Mouse (Mus musculus): ENCODE results near the gene Tbc1d2b. TPM values are rescaled to one million over a fixed set of nuclear protein-coding genes. Genes with fewer than 3 reads are reported as not detected.

The Tbc1d2b gene
- polyA plus RNA-seq, 1 experiment = 45.5 TPM

DNA sequence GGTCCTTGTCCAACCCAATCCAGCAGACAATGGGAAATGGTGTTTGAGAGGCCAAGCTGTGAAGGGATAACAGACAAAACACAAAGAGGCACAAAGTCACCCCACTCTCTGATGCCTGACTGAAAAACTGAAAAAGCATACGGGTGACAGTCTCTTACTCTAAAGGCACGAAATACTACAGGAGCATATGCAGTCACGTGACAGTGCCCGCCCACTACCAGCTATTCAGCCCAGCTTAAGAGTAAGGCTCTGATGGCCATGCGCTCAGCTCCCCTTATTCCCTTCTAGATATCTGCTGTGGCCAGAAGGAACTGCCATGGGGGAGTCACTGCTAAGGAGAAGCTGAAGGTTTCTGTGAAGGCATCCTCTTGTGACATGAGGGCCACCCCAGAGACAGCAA lies 24.8 kb downstream of the Tbc1d2b start:
- Histone ChIP-seq H3K4me3 (ENCODE audit: insufficient read depth, low read length) (no peak overlapping the region), H3K27ac (ENCODE audit: insufficient read depth, low read length) (no peak overlapping the region), H3K4me1 (ENCODE audit: control insufficient read depth, insufficient read depth, low read length) (no peaks in the 10 kb centered on the region)
- TF ChIP-seq CTCF (IDR thresholded peaks at IDR 0.05; ENCODE audit: borderline replicate concordance, insufficient read depth, low read length) (no peak), POLR2A (IDR thresholded peaks at IDR 0.05; ENCODE audit: low read depth, low read length) (no peak)

DNA sequence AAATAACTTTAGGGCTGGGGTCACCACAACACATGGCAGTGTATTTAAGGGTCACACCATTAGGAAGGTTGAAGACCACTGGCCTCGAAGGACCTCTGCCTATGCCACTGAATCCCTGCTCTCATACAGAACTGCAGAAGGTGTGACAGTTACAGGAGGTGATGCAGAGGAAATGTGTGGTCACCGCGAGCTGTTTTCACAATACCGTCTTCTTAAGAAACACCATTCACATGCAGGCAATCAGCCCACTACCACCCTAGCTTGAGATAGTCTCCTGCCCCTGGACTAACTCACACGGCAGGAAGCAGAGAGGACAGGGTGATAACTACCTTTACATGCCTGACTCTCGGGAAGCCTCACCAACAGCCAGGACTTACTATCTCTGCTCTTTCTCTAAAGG lies 25.4 kb downstream of the Tbc1d2b start:
- H3K4me1 ChIP-seq (ENCODE audit: control insufficient read depth, insufficient read depth, low read length) = no peaks in the 10 kb centered on the region
- H3K27ac ChIP-seq (ENCODE audit: insufficient read depth, low read length) = no peak overlapping the region
- TF ChIP-seq CTCF (IDR thresholded peaks at IDR 0.05; ENCODE audit: borderline replicate concordance, insufficient read depth, low read length) = no peak
- no peak for TF ChIP-seq POLR2A (IDR thresholded peaks at IDR 0.05; ENCODE audit: low read depth, low read length)
- no peak overlapping the region for H3K4me3 ChIP-seq (ENCODE audit: insufficient read depth, low read length)

DNA sequence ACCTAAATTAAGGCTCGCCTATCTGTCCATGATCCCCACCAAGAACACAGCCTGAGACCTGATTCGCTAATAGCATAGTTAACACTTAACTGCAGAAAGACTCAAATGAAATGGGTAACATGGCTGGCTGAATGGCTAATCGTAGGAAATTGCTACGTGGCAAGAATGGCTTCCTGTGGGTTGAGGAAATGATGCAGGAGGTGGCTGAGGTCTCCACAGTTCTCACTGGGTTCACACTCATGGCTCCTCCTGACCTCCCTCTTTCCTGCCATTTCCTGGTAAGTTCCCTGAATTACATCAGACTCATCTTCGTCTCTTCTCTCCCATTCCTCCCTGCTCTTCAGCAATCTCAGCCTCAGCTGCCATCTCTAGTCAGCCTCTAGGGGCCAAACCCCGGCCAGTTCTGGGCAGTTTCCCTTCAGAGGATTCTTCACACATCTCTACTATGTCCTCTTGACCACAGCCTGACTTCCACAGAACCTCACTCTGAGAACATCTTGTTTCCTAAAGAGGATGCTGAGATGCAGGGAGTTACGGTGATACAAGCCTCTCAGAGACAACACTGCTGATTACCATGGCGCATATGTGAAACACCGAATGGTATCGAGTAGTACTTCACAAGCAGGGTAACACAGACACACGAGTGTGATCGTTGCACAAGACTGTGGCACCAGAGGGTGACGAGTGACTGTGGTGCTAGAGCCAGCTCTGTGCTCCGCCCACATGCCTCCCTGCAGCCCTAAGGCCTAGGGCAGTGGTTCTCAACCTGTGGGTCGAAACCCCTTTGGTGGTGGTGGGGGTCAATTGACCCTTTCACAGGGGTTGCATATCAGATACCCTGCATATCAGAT lies 26.1 kb downstream of the Tbc1d2b start:
- TF ChIP-seq CTCF (IDR thresholded peaks at IDR 0.05; ENCODE audit: borderline replicate concordance, insufficient read depth, low read length) (no peak), POLR2A (IDR thresholded peaks at IDR 0.05; ENCODE audit: low read depth, low read length) (no peak)
- Histone ChIP-seq H3K27ac (ENCODE audit: insufficient read depth, low read length) (no peak overlapping the region), H3K4me3 (ENCODE audit: insufficient read depth, low read length) (no peak overlapping the region), H3K4me1 (ENCODE audit: control insufficient read depth, insufficient read depth, low read length) (no peaks in the 10 kb centered on the region)

DNA sequence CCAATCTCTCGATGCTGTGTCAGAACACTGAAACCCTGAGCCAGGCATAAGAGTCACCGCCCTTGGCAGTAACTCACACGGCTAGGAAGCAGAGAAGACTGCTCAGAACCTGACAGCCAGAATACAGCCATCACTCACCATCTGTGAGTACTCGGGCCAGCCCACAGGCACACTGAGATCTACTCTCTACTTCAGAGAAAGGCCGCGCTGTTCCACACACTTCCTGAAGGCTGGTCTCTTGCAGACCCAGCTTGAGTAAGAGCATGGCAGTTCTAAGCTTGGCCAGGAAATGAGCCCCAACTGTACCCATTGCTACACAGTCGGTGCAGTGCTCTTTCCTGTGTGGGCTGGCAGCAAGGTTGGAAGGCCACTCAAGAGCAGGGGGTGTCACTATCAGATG lies 27.7 kb downstream of the Tbc1d2b start:
- TF ChIP-seq POLR2A (IDR thresholded peaks at IDR 0.05; ENCODE audit: low read depth, low read length) (no peak), CTCF (IDR thresholded peaks at IDR 0.05; ENCODE audit: borderline replicate concordance, insufficient read depth, low read length) (no peak)
- no peaks in the 10 kb centered on the region for H3K4me1 ChIP-seq (ENCODE audit: control insufficient read depth, insufficient read depth, low read length)
- no peak overlapping the region for H3K27ac ChIP-seq (ENCODE audit: insufficient read depth, low read length)

DNA sequence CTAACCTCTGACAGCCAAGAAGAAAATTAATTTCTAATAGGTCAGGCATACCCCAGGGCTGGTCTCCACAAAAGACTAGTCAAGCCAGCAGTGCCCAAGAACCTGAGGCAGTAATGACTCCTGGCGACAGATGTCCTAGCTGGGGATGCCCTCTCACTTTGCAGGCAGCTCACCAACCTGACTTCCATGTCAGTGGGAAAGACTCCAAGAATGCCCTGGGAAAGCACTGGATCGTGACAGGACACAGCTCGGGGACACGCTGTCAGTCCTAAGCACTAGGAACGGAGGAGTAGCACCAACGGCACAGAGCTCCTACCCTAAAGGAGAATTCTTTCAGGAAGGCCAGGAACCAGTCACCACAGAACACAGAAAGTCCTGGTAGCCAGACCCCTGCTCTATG lies 28.3 kb downstream of the Tbc1d2b start:
- Histone ChIP-seq H3K27ac (ENCODE audit: insufficient read depth, low read length) (no peak overlapping the region), H3K4me3 (ENCODE audit: insufficient read depth, low read length) (no peak overlapping the region), H3K4me1 (ENCODE audit: control insufficient read depth, insufficient read depth, low read length) (no peaks in the 10 kb centered on the region)
- TF ChIP-seq POLR2A (IDR thresholded peaks at IDR 0.05; ENCODE audit: low read depth, low read length) (no peak), CTCF (IDR thresholded peaks at IDR 0.05; ENCODE audit: borderline replicate concordance, insufficient read depth, low read length) (no peak)

More for the DNA sequence above, 27.7 kb downstream of the Tbc1d2b start:
- no peak overlapping the region for H3K4me3 ChIP-seq (ENCODE audit: insufficient read depth, low read length)

DNA sequence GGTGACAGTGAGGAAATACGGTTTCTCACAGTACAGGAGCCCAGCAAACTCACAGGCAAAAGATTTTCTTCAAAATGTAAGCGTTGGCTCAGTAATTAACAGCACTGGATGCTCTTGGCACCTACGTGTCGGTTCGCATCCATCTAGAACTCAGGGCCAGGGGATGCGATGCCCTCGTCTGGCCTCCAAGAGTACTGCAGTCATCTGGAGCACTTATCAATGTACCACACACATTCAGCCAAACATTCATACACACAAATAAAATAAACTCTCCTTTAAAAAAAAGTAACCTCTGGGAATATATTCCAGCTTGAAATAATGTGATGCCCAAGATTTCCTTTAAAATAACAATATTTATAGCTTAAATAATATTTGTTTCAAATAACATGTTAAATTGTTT lies 29.0 kb downstream of the Tbc1d2b start:
- peak; percentile 32; the same call in 1 of the 2 replicates for TF ChIP-seq CTCF (IDR thresholded peaks at IDR 0.05; ENCODE audit: borderline replicate concordance, insufficient read depth, low read length)
- no peak for TF ChIP-seq POLR2A (IDR thresholded peaks at IDR 0.05; ENCODE audit: low read depth, low read length)
- H3K4me3 ChIP-seq (ENCODE audit: insufficient read depth, low read length) = no peak overlapping the region
- no peaks in the 10 kb centered on the region for H3K4me1 ChIP-seq (ENCODE audit: control insufficient read depth, insufficient read depth, low read length)
- H3K27ac ChIP-seq (ENCODE audit: insufficient read depth, low read length) = no peak overlapping the region

DNA sequence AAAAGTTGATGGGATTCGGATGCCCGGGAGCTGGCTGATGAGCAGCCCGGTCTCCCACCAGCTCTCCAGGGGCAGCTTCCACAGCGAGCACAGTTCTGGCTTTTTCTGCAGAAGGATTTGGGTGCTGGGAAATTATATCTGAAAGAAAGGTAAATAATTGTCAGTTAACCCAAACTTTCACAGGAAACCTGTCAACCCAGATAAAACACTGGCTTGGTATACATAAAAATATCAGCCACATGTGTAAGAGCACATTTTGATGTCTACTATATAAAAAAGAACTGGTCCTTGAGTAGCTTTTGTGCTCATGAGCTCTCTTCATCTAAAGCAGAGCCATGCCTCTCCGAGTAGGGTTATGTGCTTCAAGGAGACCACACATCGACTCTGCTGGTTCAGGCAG lies 29.6 kb downstream of the Tbc1d2b start:
- no peak overlapping the region for H3K27ac ChIP-seq (ENCODE audit: insufficient read depth, low read length)
- H3K4me3 ChIP-seq (ENCODE audit: insufficient read depth, low read length) = no peak overlapping the region
- H3K4me1 ChIP-seq (ENCODE audit: control insufficient read depth, insufficient read depth, low read length) = no peaks in the 10 kb centered on the region
- TF ChIP-seq CTCF (IDR thresholded peaks at IDR 0.05; ENCODE audit: borderline replicate concordance, insufficient read depth, low read length) (no peak), POLR2A (IDR thresholded peaks at IDR 0.05; ENCODE audit: low read depth, low read length) (no peak)

DNA sequence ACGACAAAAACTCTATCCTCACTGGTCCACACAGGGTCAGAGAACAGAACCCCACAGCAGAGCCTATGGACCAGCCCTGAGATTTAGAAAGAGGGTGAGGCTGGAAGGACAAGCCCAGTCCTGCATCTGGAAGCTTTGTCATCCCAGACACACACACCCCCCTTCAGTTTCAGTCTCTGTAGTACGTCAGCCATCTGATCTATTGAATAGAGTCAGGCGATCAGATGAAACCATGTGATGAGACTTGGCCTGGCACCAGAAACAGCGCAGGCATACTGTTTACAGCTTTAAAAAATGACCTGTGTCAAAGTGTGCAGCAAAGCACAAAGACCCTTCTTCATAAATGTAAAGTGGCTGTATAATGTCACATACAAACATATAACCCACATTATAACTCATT lies 30.0 kb downstream of the Tbc1d2b start:
- Histone ChIP-seq H3K4me1 (ENCODE audit: control insufficient read depth, insufficient read depth, low read length) (no peaks in the 10 kb centered on the region), H3K4me3 (ENCODE audit: insufficient read depth, low read length) (no peak overlapping the region), H3K27ac (ENCODE audit: insufficient read depth, low read length) (no peak overlapping the region)
- TF ChIP-seq POLR2A (IDR thresholded peaks at IDR 0.05; ENCODE audit: low read depth, low read length) = no peak
- no peak for TF ChIP-seq CTCF (IDR thresholded peaks at IDR 0.05; ENCODE audit: borderline replicate concordance, insufficient read depth, low read length)

DNA sequence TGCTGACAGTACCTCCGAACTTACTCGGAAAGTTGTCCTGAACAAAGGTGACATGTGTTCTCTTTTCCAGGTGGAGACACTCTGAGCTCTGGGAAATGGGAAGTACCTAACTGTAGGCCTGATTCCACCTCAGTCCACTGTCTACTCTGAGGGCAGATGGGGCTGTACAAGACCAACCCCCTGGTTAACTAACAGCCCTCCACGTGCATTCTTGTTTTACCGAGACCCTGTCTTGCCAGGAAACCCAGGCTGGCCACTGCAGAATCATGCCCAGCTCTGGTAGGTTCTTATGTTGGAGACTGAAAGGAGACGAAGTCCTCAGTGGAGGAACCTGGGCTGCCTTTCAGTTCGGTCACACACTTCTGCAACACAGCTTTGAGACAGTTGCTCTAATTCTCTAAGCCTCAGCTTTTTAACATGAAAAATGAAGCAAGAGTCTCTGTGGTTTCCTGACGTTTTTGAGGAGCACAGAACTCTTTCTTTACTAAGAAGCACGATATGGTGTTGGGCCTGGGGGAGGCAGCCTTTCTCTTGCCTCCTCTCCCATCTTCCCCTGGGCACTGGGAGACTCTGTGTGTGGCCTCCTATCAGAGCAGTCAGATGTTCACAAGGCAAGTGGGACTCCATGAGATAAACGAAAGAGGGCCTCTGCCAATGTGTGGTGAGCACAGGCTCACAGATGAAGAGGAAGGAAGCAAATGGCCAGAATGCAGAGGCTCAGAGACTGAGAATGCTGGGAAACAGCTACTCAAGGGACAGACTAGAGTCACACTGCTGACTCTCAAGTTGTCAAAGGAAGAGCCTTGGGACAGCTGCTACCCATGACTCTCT lies 33.2 kb downstream of the Tbc1d2b start:
- Histone ChIP-seq H3K4me3 (ENCODE audit: insufficient read depth, low read length) (no peak overlapping the region), H3K27ac (ENCODE audit: insufficient read depth, low read length) (no peak overlapping the region), H3K4me1 (ENCODE audit: control insufficient read depth, insufficient read depth, low read length) (peaks cover 9% of the 10 kb centered on the region)
- TF ChIP-seq CTCF (IDR thresholded peaks at IDR 0.05; ENCODE audit: borderline replicate concordance, insufficient read depth, low read length) (no peak), POLR2A (IDR thresholded peaks at IDR 0.05; ENCODE audit: low read depth, low read length) (no peak)

DNA sequence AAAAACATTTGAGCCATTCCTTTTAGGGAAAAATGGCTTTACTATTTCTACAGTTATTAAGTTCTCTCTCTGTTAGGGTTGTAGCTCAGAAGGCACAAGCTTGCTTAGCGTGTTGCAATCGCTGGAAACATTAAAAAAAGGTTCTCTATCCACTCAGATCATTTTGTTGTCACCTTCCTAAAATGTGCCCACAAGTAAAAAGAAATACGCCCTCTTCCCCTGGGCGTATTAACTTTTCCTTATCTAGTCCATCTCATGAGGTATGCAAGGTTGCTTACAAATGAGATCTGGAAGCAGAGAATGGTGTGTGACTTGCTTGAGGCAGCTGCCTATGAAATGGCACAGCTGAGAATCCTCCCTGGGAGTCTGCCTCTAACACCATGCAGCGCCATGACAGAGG lies 33.8 kb downstream of the Tbc1d2b start:
- H3K4me1 ChIP-seq (ENCODE audit: control insufficient read depth, insufficient read depth, low read length) = peaks cover 9% of the 10 kb centered on the region
- no peak overlapping the region for H3K4me3 ChIP-seq (ENCODE audit: insufficient read depth, low read length)
- TF ChIP-seq CTCF (IDR thresholded peaks at IDR 0.05; ENCODE audit: borderline replicate concordance, insufficient read depth, low read length) (no peak), POLR2A (IDR thresholded peaks at IDR 0.05; ENCODE audit: low read depth, low read length) (no peak)
- H3K27ac ChIP-seq (ENCODE audit: insufficient read depth, low read length) = no peak overlapping the region
